Mouse (Mus musculus): ENCODE results near the gene Smtnl1. TPM values are rescaled to one million over a fixed set of nuclear protein-coding genes. Genes with fewer than 3 reads are reported as not detected.
"Not testable (repeated sequence)": the region's sequence is repeated elsewhere in the genome, so short reads cannot be mapped to it uniquely, and the experiment has no call there.

Gene Smtnl1
- polyA plus RNA-seq, 1 experiment from 2014 or later, result not detected

DNA sequence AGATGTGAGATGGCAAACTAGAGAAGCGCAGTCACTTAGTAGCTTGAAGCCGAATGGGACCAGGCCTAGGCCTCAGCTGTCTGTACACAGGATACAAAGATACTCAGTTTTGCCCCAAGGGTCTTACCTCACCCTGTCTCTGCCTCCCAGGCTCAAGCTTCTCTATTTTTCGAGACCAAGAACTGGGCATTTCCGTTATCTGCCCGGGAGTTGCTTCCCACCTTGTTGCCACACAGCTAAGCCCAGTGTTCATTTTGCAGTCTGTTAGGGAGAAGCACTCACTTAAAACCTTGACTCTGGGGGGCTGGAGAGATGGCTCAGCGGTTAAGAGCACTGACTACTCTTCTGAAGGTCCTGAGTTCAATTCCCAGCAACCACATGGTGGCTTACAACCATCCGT lies 18.5 kb downstream of the Smtnl1 start:
- H3K4me3 ChIP-seq, result no peak overlapping the region
- H3K27me3 ChIP-seq (replicated peaks), result no peaks in the 10 kb centered on the region
- no peaks in the 10 kb centered on the region for H3K36me3 ChIP-seq
- no peak overlapping the region for H3K9ac ChIP-seq
- H3K4me1 ChIP-seq, result no peaks in the 10 kb centered on the region
- no peak for ATAC-seq (ENCODE audit: low FRiP score, low read depth)
- H3K27ac ChIP-seq, result no peak overlapping the region
- H3K4me2 ChIP-seq (replicated peaks), result no peak overlapping the region
- 89% methylated on average over 7 of the region's 7 CpGs for WGBS
- H3K9me3 ChIP-seq, result no peaks in the 10 kb centered on the region; the same call in 1 of the 2 replicates

DNA sequence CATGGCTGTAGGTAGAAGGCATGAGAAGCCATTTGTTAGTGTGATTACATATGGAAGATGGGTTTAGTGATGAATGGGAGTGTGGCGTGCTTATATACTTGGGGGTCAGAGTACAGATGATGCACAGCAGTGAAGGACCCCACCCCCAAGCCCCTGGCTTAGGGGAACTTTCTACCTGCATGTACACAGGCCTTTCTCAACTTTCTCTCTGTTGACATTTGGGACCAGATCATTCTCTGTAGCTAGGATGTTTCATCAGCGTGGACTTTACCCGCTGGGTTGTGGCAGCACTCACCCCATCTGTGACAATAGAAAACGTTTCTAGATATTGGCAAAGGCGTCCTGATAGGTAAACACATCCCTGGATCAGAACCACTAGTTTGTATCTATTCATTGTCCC lies 21.2 kb downstream of the Smtnl1 start:
- H3K27me3 ChIP-seq (replicated peaks); H3K9ac ChIP-seq; H3K4me1 ChIP-seq; H3K36me3 ChIP-seq; H3K27ac ChIP-seq; H3K4me3 ChIP-seq; ATAC-seq (ENCODE audit: low FRiP score, low read depth); H3K4me2 ChIP-seq (replicated peaks); H3K9me3 ChIP-seq: not testable (repeated sequence)
- WGBS, result 81% methylated on average over 5 of the region's 5 CpGs

- Histone ChIP-seq H3K4me2 (replicated peaks) (no peak overlapping the region), H3K27ac (no peak overlapping the region), H3K4me3 (no peak overlapping the region), H3K36me3 (no peaks in the 10 kb centered on the region), H3K9ac (no peak overlapping the region), H3K4me1 (no peaks in the 10 kb centered on the region; the same call in 1 of the 2 replicates), H3K9me3 (no peaks in the 10 kb centered on the region), H3K27me3 (replicated peaks) (no peaks in the 10 kb centered on the region)
- 87% methylated on average over 4 of the region's 4 CpGs for WGBS
- no peak for ATAC-seq (ENCODE audit: low FRiP score, low read depth)
These were observed 22.1 kb downstream of the Smtnl1 start for GRCm38 (mm10) chr2:84800304-84800703.

GRCm38 (mm10) chr2:84799041-84799561 lies 23.4 kb downstream of the Smtnl1 start:
- peak; percentile 62 for ATAC-seq (ENCODE audit: low FRiP score, low read depth)
- H3K27me3 ChIP-seq (replicated peaks), result no peaks in the 10 kb centered on the region
- peak overlapping the region; percentile 57 for H3K4me3 ChIP-seq
- H3K9ac ChIP-seq, result peak overlapping the region; percentile 52
- under 1% methylated on average over 16 of the region's 16 CpGs for WGBS
- no peaks in the 10 kb centered on the region; the same call in 1 of the 2 replicates for H3K4me1 ChIP-seq
- no peak overlapping the region for H3K27ac ChIP-seq
- H3K9me3 ChIP-seq, result 0 out of 2 replicates have a peak, but pooled peaks cover 4% of the 10 kb centered on the region
- H3K36me3 ChIP-seq, result no peaks in the 10 kb centered on the region
- peak overlapping the region; percentile 97 for H3K4me2 ChIP-seq (replicated peaks)

GRCm38 (mm10) chr2:84798493-84798921 lies 23.9 kb downstream of the Smtnl1 start, which contains the start of gene Ube2l6:
Gene Ube2l6 (plus strand): TSS chr2:84798828.
- Histone ChIP-seq H3K27me3 (replicated peaks) (no peaks in the 10 kb centered on the region), H3K4me1 (no peaks in the 10 kb centered on the region; the same call in 1 of the 2 replicates), H3K9me3 (0 out of 2 replicates have a peak, but pooled peaks cover 4% of the 10 kb centered on the region), H3K4me3 (peak within 1 kb of the TSS; percentile 57), H3K9ac (peak within 1 kb of the TSS; percentile 52), H3K27ac (no peak within 1 kb of the TSS), H3K36me3 (no peaks in the 10 kb centered on the region), H3K4me2 (replicated peaks) (peak within 1 kb of the TSS; percentile 97)
- 1% methylated on average over 21 of the region's 21 CpGs for WGBS
- ATAC-seq (ENCODE audit: low FRiP score, low read depth), result peak; percentile 73

- Histone ChIP-seq H3K36me3 (no peaks in the 10 kb centered on the region), H3K4me1 (no peaks in the 10 kb centered on the region; the same call in 1 of the 2 replicates), H3K4me3 (peak overlapping the region; percentile 57), H3K9ac (peak overlapping the region; percentile 52), H3K4me2 (replicated peaks) (peak overlapping the region; percentile 97), H3K27me3 (replicated peaks) (no peaks in the 10 kb centered on the region), H3K27ac (no peak overlapping the region), H3K9me3 (0 out of 2 replicates have a peak, but pooled peaks cover 4% of the 10 kb centered on the region)
- peak; percentile 74 for ATAC-seq (ENCODE audit: low FRiP score, low read depth)
- 10% methylated on average over 13 of the region's 13 CpGs for WGBS
These were observed 24.5 kb downstream of the Smtnl1 start for GRCm38 (mm10) chr2:84797833-84798492.

GRCm38 (mm10) chr2:84793871-84794270 lies 28.6 kb downstream of the Smtnl1 start:
- no peak overlapping the region for H3K9ac ChIP-seq
- no peak for ATAC-seq (ENCODE audit: low FRiP score, low read depth)
- H3K4me1 ChIP-seq, result no peaks in the 10 kb centered on the region; the same call in 1 of the 2 replicates
- no peaks in the 10 kb centered on the region for H3K27me3 ChIP-seq (replicated peaks)
- H3K36me3 ChIP-seq, result no peaks in the 10 kb centered on the region
- H3K27ac ChIP-seq, result no peak overlapping the region
- no peak overlapping the region for H3K4me2 ChIP-seq (replicated peaks)
- no peak overlapping the region for H3K4me3 ChIP-seq
- WGBS, result 86% methylated on average over 3 of the region's 3 CpGs
- 0 out of 2 replicates have a peak, but pooled peaks cover 4% of the 10 kb centered on the region for H3K9me3 ChIP-seq

GRCm38 (mm10) chr2:84793154-84793553 lies 29.3 kb downstream of the Smtnl1 start:
- 0 out of 2 replicates have a peak, but pooled peaks cover 4% of the 10 kb centered on the region for H3K9me3 ChIP-seq
- H3K27me3 ChIP-seq (replicated peaks), result no peaks in the 10 kb centered on the region
- no peaks in the 10 kb centered on the region; the same call in 1 of the 2 replicates for H3K4me1 ChIP-seq
- no peak overlapping the region for H3K27ac ChIP-seq
- no peak overlapping the region for H3K4me2 ChIP-seq (replicated peaks)
- no peak overlapping the region for H3K4me3 ChIP-seq
- ATAC-seq (ENCODE audit: low FRiP score, low read depth), result no peak
- H3K9ac ChIP-seq, result no peak overlapping the region
- H3K36me3 ChIP-seq, result no peaks in the 10 kb centered on the region
- 93% methylated on average over 3 of the region's 3 CpGs for WGBS

DNA sequence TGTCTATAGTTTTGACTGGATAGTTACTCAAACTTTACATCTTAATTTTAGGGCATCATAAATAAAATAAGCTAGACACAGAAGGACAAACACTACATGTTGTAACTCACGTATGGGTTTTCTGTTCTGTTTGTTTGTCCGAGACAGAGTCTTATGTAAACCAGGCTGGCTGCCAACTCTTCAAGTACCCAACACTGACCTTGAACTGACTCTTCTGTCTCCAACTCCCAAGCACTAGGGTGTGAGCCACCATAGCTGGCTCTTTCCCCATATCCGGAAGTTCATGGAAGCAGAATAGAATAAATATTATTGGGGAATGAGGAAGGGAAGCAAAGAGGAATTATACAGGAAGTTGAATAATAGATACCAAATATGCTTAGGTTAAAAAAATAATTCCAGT lies 29.9 kb downstream of the Smtnl1 start:
- no peak overlapping the region for H3K9ac ChIP-seq
- no peaks in the 10 kb centered on the region for H3K27me3 ChIP-seq (replicated peaks)
- 88% methylated on average over 3 of the region's 3 CpGs for WGBS
- ATAC-seq (ENCODE audit: low FRiP score, low read depth), result no peak
- 0 out of 2 replicates have a peak, but pooled peaks cover 4% of the 10 kb centered on the region for H3K9me3 ChIP-seq
- H3K4me2 ChIP-seq (replicated peaks), result no peak overlapping the region
- no peak overlapping the region for H3K27ac ChIP-seq
- H3K4me1 ChIP-seq, result no peaks in the 10 kb centered on the region
- no peaks in the 10 kb centered on the region for H3K36me3 ChIP-seq
- no peak overlapping the region for H3K4me3 ChIP-seq

DNA sequence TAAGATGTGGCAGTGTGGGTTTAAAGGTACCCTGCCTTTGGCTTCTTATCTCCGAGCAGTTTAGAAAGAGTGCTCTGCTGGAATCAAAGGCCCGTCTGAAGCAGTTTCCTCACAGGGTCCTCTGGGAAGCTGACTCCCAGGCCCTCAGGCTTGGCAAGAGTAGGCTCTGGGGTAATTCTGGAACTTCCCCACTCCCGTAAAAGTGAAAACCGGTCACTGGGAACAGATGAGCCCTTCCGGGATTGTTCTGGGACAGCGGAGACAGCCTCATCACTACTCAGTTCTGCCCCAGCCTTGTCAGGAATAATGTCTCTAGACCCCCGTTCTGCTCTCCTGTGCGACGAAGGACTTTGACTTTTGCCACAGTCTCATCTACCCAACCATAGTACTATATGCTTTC lies 32.0 kb downstream of the Smtnl1 start:
- 52% methylated on average over 9 of the region's 9 CpGs for WGBS

GRCm38 (mm10) chr2:84788316-84788715 lies 34.1 kb downstream of the Smtnl1 start:
- Histone ChIP-seq H3K36me3 (no peaks in the 10 kb centered on the region), H3K9ac (no peak overlapping the region), H3K9me3 (no peaks in the 10 kb centered on the region), H3K27me3 (replicated peaks) (no peaks in the 10 kb centered on the region), H3K4me1 (no peaks in the 10 kb centered on the region), H3K4me3 (no peak overlapping the region), H3K4me2 (replicated peaks) (no peak overlapping the region), H3K27ac (no peak overlapping the region)
- 79% methylated on average over 3 of the region's 3 CpGs for WGBS
- ATAC-seq (ENCODE audit: low FRiP score, low read depth), result no peak

More for the DNA sequence above, 32.0 kb downstream of the Smtnl1 start:
- no peak overlapping the region for H3K9ac ChIP-seq
- no peaks in the 10 kb centered on the region for H3K36me3 ChIP-seq
- ATAC-seq (ENCODE audit: low FRiP score, low read depth), result no peak
- H3K4me3 ChIP-seq, result no peak overlapping the region
- H3K27me3 ChIP-seq (replicated peaks), result no peaks in the 10 kb centered on the region
- H3K9me3 ChIP-seq, result 0 out of 2 replicates have a peak, but pooled peaks cover 4% of the 10 kb centered on the region
- H3K4me1 ChIP-seq, result no peaks in the 10 kb centered on the region
- H3K27ac ChIP-seq, result no peak overlapping the region
- H3K4me2 ChIP-seq (replicated peaks), result no peak overlapping the region

DNA sequence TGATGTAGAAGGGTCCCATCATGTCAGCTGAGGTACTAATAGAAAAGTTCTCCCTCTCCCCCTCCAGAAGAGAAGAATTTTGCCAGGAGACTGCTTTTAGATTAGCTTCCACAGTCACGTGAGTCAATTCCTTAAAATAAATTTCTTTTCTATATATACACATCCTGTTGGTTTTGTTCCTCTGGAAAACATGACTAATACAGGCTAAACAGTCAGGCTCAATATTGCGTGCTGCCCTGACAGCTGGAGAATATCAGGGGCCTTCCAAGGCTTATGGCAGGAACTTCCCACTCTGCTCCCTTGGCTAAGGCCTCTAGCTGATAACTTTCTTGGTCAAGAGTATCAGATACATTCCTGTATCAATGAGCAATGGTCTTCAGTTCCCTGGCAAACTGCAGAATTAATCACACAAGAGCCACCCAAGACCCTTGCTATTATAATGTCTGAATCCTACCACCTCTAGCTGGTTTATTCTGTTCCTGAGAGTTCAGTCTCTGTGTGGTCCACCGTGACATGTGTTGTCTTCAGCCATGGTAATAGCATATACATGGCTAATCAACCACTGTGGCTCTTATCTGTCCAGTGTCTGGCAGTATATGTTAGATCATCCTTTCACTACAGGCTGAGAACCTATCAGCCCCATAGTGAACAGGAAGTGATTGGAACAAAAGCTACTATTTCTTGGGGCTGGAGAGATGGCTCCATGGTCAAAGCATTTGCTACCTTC lies 38.4 kb downstream of the Smtnl1 start:
- no peak for ATAC-seq (ENCODE audit: low FRiP score, low read depth)
- Histone ChIP-seq H3K9me3 (no peaks in the 10 kb centered on the region), H3K4me3 (no peak overlapping the region), H3K27me3 (replicated peaks) (no peaks in the 10 kb centered on the region), H3K4me1 (no peaks in the 10 kb centered on the region), H3K9ac (no peak overlapping the region), H3K4me2 (replicated peaks) (no peak overlapping the region), H3K27ac (no peak overlapping the region), H3K36me3 (no peaks in the 10 kb centered on the region)
- 87% methylated on average over 3 of the region's 3 CpGs for WGBS

Measured in neural tube, embryonic 12.5 days (tissue).